Mouse (Mus musculus) olfactory bulb, adult 2 months (tissue): Measurements from ENCODE around the gene Agxt.

Experiments
- CTCF ChIP-seq: fragments of 200-500 bp; IDR thresholded peaks from 2 replicates; pipeline ENCODE4 v1.5.1; 2012; ENCODE audit warnings: low read depth, mild to moderate bottlenecking, low read length, moderate library complexity; ENCODE audit not compliant: insufficient read depth
- POLR2A ChIP-seq: fragments of 200-500 bp; IDR thresholded peaks from 2 replicates; pipeline ENCODE4 v1.6.1; 2012; ENCODE audit warnings: mild to moderate bottlenecking, low read depth, low read length, moderate library complexity; ENCODE audit not compliant: insufficient read depth

- TF ChIP-seq CTCF (no peak), POLR2A (no peak)
Measured at GRCm38 (mm10) chr1:93166346-93167079, 31.5 kb downstream of the Agxt start.
